21 mouse cellular contexts compared by ENCODE assay signal in the genomic region with DNA sequence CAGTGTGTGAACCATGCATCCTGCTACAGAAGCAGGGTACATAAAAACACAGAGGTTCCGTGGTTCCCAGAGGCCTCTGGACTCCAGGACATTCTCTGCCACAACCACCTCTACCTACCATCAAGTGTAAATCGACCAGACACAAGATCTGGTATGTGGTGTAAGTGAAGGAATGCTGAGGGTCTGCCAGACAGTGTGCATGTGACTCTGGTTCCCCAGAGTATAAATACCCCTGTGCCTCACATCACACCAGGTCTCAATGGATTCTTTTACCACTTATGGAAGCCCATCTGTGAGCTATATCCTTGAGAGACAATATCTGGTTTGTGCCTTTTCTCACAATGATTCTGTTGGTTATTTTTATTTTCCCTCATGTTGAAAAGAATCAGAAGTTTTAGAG.
"Had no signal": no experiment of that assay in that cellular context is flagged by ENCODE, and none has a peak within 500 bp of the region (broad histone marks: within the 10 kb centered on the region; RNA-seq: fewer than 3 reads in every experiment).

No protein-coding gene starts in this region.

- H3K4me3 ChIP-seq: liver, embryonic 12.5 days; liver, embryonic 15.5 days; lung, embryonic 15.5 days; megakaryocyte, embryonic 14.5 days; midbrain, embryonic 10.5 days; midbrain, embryonic 13.5 days; myocyte; neural tube, embryonic 13.5 days; stomach, embryonic 15.5 days had no signal

- DNase-seq: kidney, postnatal 36 days; layer of hippocampus, postnatal 36 days; liver; lung, adult 18-20 months; lung, postnatal 10 days; lung, postnatal 36 days; retina, postnatal 1 day; right cerebral cortex, postnatal 25 days; spleen, adult 18-20 months; thymus, postnatal 25 days had no signal

- H3K9me3 ChIP-seq: liver, embryonic 12.5 days; liver, embryonic 15.5 days; lung, embryonic 15.5 days; midbrain, embryonic 10.5 days; midbrain, embryonic 13.5 days; neural tube, embryonic 13.5 days; stomach, embryonic 15.5 days had no signal

- H3K4me1 ChIP-seq: liver, embryonic 12.5 days; liver, embryonic 15.5 days; lung, embryonic 15.5 days; megakaryocyte, embryonic 14.5 days; midbrain, embryonic 13.5 days; neural tube, embryonic 13.5 days; stomach, embryonic 15.5 days had no signal

- H3K4me2 ChIP-seq: liver, embryonic 12.5 days; liver, embryonic 15.5 days; lung, embryonic 15.5 days; midbrain, embryonic 13.5 days; neural tube, embryonic 13.5 days; stomach, embryonic 15.5 days had no signal

- H3K36me3 ChIP-seq: liver, embryonic 12.5 days; liver, embryonic 15.5 days; lung, embryonic 15.5 days; midbrain, embryonic 10.5 days; midbrain, embryonic 13.5 days; neural tube, embryonic 13.5 days; stomach, embryonic 15.5 days had no signal

- H3K9ac ChIP-seq: liver, embryonic 12.5 days; liver, embryonic 15.5 days; lung, embryonic 15.5 days; midbrain, embryonic 13.5 days; stomach, embryonic 15.5 days had no signal

- H3K27me3 ChIP-seq: liver, embryonic 12.5 days; liver, embryonic 15.5 days; lung, embryonic 15.5 days; megakaryocyte, embryonic 14.5 days; midbrain, embryonic 13.5 days; neural tube, embryonic 13.5 days; stomach, embryonic 15.5 days had no signal

- ATAC-seq: liver, embryonic 12.5 days; midbrain, embryonic 13.5 days; midbrain, embryonic 16.5 days had no signal

- H3K27ac ChIP-seq: kidney, postnatal 0 days; liver, embryonic 12.5 days; liver, embryonic 15.5 days; lung, embryonic 15.5 days; midbrain, embryonic 10.5 days; midbrain, embryonic 13.5 days; neural tube, embryonic 13.5 days; stomach, embryonic 15.5 days had no signal
